Mouse (Mus musculus): ENCODE results near the gene Nisch.

Nisch gene

DNA sequence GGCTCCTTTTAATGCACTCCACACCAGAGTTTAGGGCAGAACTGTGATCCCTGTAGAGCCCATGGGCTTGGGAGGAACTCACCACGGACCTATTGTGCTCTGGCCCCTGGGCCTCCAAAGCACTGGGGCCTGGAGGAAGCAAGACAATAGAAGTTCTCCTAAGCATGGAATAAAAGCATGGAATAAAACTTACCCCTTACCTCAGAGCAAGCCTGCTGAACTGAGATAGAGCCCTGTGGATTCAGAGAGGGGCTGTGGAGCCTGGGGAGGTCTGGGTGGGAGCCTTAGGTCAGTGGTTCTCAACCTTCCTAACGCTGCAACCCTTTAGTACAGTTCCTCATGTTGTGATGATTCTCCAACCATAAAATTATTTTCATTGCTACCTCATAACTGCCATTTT lies at the start of gene Nisch:
TSS of gene Nisch (minus strand) at position 101 of the 400 bp plus-strand sequence.
- DNase-seq (ENCODE audit: low spot score): no peak

DNA sequence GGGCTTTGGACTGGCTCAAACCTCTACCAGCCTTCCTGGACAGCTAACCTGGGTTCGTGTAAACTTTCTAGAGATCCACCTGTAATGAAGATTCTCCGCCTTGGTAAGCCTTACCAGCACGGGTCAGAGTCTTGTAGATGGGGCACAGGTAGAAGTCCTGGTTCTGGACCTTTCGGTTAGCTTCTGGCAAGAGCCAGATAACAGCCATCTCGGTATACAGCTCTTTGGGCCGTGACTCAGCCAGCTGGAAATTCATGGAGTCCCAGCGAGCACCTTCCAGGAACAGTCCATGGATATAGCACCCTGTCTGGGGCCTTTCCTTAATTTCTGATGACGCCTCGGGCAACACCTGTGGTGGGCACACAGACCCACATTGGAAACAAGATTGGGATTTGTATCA lies 44.2 kb upstream of the Nisch start:
- DNase-seq (ENCODE audit: low spot score): no peak

DNA sequence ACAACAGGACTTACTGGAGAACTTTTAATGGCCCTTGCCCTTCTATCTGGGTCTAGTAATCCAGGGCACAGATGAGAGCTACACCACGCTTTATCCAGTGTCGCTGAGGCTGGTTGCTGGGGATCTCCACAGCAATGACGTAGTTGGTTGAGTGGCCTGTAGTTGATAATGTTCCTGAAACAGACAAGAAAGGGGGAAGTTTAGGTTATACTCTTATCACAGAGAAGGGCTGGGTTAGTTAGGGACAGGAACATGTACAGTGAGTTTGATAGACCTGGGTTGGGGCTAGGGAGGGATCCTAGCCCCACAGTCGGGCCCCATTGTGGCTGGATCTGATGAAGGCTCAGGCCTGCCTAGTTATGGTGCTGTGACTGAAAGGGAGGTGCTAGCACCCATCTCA lies 43.6 kb upstream of the Nisch start:
- no peak for DNase-seq (ENCODE audit: low spot score)

DNA sequence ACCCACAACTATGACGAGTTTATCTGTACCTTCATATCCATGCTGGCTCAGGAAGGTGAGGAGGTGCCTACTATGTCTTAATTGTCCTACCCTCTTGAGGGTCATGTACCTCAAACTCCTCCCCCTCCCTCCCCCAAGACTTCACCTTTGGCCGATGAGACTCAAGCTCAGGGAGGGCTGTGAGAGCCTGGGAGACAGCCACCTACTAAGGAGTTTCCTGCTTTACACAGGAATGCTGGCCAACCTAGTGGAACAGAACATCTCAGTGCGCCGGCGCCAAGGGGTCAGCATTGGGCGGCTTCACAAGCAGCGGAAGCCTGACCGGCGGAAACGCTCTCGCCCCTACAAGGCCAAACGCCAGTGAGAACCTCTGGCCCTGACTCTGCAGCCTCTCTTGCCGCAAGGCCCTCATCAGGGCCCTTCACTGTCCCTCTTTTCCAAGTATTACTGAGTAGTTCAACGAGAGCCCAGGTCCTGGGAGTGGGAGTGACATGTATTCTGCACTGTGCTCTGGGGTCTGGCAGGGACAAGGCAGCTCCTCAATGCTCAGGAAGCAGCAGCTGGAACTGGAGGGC lies 41.8 kb upstream of the Nisch start:
- DNase-seq (ENCODE audit: low spot score): no peak

DNA sequence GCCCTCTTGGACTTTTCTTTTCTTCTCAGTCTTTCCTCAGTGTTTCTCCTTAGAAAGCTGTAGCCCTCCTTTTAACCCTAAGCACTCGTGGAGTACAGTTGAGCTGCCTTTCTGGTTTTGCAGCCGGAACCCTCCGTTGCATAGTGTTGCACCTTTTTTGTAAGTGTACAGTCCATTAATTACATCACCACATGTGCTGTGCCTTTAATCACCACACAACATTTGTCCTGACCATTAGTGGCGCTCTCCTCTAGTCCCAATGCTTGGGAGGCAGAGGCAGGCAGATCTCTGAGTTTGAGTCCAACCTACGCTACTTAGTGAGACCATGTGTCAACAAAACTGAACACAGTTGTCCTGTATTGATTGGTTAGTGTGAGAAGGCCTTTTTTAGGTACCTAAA lies 35.3 kb upstream of the Nisch start:
- DNase-seq (ENCODE audit: low spot score): no peak

DNA sequence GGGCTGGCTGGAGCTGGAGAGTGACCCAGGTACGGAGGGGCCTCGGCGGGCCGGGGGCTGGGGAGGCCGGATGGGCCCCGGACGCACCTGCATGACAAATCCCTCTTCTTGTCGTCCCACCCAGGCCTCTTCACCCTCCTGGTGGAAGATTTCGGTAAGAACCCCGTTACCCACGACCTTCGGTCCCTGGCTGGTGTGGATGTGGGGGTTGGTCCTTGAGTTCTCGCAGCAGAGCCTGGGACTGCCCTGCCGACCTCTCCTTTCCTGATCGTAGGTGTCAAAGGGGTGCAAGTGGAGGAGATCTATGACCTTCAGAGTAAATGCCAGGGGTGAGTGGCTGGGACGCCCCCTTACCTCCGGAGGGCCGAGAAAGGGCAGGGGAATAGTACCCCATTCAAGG lies 34.9 kb upstream of the Nisch start:
- no peak for DNase-seq (ENCODE audit: low spot score)

DNA sequence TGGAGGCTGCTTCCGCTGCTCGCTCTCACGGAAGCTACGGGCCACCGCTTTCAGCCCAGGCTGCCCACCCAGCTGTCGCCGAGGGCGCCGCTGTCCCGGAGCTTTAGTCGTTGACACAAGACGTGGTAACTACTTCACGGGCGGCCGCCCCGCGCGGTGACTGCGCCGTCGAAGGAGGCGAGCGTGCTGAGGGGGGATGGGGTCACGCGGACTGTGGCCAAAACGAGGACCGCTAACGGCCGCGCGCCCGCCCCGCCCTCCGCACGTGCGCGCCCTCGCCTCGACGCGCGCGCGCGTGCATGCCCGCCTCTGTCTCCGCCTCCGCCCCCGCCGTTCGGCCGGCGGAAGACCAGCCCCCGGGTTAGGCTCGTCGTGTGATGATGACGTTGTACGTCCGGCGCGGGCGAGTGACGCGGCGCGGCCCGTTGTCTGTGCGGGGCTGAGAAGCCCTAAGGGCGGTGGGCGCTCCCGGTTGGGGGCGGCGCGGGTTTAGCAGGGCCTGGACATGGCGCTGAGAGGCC lies 34.4 kb upstream of the Nisch start, which contains the start of the genes Phf7 and Bap1:
TSS of gene Phf7 (minus strand) at position 234 of the 521 bp plus-strand sequence.
TSS of gene Bap1 (plus strand) at position 367 of the 521 bp plus-strand sequence.
- DNase-seq (ENCODE audit: low spot score): peak; percentile 95

DNA sequence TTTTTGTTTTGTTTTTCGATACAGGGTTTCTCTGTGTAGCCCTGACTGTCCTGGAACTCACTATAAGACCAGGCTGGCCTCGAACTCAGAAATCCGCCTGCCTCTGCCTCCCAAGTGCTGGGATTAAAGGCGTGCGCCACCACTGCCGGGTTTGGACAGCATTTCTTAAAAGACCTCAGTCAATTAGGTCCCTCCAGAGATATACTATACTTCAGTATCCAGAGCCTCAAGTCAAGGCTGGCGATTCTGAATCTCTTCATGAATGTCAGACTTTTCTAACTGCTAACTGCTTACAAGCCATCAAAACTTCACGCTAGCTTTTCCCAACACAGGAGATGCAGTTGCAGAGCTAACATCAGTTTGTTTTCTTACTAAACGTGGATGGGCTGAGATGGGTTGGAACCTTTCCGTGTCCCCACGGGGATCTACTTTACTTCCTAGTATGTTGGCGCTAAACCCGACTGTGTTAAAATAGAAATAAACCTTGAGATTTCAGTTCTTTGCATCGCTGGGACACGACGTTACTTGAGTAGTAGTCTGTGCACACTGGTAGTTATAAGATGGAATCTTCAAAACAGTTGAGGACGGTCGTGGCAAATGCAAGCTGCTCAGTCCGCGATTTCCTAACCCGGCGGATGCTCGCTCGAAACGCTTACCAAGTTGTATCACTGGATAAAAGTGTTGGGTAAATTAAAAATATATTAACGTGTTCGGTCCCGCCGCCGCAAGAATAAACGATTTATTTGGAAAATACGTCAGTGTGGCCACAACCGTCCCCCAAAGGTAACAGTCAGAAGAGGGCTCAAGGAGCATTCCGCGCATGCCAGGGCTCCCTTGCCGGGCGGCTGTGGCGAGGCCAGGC lies 33.7 kb upstream of the Nisch start:
- no peak for DNase-seq (ENCODE audit: low spot score)

DNA sequence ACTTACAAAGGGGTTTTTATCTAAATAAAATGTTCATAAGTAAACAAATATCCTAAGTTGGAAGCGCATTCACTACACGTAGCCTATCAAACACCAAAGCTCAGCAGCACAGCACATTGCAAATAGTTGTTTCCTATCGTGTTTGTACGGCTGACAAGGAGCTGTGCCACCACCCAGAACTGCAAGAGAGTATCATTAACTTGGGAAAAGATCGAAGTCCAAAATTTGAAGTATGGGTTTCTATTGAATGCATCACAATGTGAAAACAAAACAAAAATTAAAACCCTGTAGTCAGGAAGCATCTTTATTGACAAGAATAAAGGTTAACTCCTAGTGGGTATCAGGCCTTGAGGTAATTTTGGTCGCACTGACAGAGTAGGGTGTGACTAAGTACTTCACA lies 31.6 kb upstream of the Nisch start:
- DNase-seq (ENCODE audit: low spot score): no peak

DNA sequence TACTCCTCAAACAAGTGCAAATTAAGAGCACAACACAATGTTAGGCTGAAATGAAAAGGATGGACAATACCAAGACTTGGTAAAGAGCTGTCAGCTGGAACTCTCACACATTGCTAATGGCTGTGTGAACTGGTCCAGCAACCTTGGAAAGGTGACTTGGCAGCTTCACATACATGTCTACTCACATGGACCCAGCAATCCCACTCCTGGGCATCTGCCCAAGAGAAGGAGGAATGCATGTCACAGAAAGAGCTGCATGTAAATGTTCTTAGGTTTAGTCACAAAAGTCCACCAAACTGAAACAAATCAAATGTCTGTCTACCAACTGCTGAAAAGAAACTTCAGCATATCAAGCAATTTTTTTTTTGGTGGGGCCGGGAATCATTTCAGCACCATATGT lies 29.2 kb upstream of the Nisch start:
- no peak for DNase-seq (ENCODE audit: low spot score)

DNA sequence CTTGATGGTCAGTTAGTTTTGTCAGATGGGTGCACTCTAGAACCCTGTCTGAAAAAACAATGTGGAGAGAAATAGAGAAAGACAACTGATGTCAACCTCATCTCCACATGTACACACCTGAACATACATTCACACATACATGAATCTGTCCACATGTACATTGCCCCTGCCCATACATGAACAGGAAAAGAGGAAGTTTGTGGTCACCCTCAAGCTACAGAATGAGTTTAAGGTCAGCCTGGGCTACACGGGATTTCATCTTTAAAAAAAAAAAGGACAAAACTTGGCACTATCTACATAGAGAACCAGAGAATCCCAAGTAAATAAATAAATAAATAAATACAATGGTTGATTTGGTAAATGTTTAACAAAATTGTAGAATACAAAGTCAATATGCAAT lies 28.0 kb upstream of the Nisch start:
- DNase-seq (ENCODE audit: low spot score): no peak

DNA sequence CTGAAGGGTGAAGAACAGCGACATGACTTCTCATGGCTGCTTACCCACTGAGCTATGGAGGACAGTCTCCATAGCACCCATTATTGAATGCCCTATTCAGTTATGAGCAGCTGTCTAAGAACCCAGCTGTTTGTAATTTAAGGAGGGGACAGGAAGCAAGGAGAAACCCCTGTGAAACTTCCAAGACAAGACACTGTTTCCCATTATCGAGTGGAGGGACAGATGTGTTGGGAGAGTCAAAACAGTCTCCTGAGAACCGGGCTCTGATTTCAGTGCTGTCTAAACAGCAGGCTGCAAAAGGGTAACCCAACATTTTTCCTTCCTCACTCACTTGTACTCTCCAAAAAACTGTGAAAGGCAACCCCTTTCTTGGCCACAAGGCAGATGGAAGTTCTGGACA lies 23.8 kb upstream of the Nisch start:
- DNase-seq (ENCODE audit: low spot score): no peak

DNA sequence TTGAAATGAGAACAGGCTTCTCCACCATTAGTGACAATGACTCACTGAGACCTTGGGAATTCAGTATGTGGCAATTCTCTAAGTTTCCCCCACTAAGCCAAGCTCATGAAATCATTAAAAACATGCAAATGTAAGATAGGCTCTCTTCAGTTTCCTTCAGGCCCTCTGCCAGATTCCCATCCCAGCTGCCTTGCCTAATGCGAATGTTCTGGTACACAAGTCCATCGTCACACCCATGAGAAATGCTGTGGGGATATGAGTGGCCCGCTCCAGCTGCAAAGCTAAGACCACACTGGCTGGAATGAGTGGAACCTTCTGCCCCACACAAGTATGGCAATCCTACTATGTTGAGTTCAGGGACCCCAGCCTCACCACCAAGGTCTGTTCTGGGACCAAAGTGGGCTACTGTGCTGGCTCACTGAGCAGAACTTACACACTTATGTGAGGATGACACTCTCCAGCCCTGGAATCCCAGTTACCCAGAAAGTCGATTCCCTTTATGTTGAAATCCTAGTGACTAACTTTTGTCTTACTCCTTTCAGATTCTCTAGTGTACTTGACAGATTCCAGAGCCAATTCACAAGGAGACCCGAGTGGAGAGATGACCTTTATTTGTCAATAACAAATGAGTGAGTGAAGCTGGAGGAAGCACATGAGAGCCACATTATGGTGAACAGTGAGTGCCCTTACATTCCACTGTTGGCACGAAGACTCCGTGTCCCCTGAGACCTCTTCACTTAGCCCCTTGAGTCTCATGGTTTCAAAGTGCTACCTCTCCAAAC lies 20.5 kb upstream of the Nisch start:
- no peak for DNase-seq (ENCODE audit: low spot score)

DNA sequence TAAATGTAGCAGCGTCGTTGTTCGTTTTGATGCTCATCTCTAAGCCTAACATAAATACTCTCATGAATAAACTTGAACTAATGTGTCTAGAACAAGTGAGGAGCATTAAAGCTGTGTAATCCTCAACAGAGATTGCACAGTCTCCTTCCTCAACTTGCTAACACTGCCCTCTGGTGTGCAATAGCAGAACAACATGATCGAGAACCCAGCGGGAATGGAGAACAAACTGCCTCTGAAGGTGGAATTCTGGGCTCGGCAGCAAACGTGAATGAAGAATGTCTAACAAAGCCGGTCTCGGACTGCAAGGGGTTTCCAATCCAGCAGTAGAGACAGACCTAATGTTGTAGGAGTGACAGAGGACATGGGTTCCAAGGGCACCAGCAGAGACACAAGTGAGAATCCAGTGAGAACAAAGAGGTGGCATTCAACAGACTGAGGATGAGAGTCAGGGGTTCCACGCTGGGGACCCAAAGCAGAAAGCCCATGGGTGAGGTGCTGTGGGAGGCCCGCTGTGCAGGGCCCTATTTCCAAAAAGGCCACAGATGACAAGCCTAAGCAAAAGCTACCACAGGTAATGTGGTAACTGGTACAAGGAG lies 17.3 kb upstream of the Nisch start:
- DNase-seq (ENCODE audit: low spot score): peak; percentile 94

DNA sequence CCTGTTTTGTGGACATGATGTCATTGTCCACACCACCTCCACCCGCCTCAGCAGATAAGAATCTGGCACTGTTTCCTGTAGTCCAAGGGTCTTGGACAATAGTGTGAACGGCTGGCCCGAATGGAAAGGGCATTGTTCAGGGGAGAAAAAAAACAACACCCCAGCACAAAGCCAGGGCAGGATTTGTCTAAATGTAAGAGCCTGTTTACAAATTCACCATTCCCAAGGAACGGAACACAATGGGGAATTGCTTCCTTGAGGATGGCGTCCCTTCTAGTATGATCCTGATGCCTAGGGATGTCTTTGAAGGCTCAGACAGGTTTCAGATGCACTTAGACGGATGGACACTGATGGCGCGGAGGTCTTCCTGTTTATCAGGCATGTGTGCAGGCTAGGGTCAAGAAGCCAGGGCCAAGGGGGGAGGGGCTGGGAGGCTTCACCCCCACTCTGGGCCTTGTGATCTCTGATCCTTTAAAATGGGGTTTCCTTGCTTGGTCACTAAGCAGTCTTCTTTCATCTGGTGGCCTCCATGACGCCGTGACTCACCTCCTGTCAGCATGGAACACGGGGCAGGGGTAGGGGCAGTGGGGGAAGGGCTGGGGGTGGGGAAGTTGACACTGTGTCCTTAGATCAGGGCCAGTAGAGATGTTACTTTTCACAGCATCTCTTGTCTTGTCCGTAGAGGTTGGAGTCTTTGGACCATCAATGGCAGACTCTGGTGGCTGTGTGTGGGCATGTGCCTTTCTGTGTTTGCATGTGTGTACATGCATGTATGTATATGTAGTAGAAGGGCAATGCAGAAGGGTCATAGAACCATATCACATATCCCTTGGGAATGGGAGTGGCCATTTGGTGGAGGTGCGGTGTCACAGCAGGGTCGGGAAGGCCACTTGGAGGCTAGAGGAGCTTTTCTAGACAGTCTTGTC lies 16.6 kb upstream of the Nisch start:
- no peak for DNase-seq (ENCODE audit: low spot score)

DNA sequence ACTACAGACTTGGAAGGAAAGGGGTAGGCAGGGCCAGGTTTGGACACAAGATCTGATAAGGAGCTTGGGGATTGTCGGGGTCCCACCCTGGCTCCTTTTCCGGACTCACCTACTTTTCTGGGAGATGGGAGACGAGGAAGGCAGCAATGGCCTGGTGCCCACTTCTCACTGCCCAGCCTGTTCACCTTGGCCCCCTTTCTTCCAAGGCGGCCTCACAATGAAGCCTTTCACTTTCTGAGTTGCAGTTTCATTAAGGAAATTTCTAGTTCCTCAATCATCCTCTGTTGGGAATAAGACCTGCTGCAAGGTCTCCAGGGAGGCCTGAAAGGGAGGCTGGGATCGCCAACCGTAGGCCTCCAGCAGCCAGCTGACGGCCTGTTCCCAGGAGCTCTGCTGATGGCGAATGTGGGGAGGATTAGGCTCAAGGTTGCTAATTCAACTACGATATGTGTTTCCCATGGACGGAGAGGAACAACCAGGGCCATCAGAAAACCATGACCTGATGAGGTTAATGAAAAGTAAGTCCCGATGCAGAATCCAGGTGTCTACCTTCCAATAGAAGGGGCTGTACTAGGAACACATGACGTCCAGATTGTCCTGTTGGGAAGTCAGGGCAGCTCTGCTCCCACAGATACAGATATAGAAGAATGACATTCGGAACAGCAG lies 15.8 kb upstream of the Nisch start:
- DNase-seq (ENCODE audit: low spot score): no peak

DNA sequence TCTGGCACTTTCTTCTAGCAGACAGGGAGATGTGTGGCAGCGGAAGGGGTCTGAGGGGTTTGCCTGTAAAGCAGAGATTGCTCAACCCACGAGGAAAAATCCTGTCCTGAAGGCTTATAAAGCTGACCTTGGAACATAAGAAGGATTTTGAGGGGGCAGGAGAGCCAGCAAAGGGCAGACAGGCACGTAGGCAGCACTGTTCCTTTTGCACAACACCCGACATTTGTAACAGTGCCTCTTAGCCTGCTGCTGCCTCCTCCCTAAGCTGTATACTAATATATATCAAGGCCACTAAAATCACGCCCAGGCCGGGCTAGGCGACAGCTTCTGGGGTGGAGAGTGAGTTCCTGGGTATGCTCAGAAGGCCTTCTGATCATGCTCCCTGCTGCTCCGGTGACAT lies 13.7 kb upstream of the Nisch start:
- DNase-seq (ENCODE audit: low spot score): no peak

DNA sequence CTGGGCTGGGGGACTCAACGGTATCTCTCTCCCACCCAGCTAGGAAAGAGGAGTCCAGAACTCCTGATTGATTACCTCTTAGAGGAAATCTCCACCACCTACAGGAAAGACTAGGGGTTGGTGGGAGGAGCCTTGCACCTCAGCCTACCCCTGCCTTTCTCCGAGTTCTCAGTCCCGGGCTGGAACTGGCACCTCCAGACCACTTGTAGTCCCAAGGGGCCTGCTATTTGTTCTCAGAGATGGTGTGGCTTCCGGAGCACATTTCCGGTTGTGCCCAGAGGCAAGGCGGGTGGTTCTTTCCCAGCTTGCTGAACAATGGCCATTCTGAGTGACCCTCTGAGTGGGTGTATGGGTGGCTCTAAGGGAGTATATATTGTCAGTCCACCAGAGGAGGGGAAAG lies 11.5 kb upstream of the Nisch start:
- DNase-seq (ENCODE audit: low spot score): no peak

DNA sequence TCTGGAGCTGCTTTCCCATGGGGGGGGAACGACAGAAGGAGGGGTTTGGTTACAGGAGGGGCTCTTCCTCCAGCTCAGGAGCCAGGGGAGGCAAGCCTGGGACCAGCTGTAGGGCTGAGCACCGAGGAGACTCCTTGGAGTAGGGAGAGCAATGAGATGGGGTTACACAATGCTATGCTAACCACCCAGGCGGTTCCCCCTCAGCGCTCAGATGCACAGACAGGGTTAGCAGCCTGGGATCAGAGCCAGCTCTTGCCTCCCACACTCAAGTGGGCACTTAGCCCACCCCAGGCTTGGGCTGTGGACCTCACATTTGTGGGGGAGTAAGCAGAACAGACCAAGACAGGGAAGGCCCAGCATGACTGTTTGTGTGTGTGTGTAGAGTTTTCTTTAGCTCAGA lies 10.2 kb upstream of the Nisch start:
- no peak for DNase-seq (ENCODE audit: low spot score)

DNA sequence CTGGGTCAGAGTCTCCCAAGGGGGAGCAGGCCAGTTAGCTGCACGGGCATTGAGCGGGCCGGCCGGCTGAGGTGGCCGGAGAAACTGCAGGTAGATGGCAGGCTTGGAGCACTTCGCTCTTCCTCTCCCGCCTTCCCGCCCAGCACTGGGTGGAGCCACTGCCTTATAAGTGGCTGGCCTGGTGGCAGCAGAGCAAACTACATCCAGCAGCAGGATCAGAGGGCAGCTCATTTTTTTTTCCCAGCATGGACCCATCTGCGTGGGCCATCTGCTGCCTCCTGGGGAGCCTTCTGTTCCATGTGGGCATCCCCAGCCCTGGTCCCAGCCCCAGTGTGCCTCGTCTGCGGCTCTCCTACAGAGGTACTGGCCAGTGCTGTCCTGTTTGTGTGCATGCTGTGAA lies 920 bp upstream of the Nisch start, which contains the start of gene Sema3g:
TSS of gene Sema3g (plus strand) at position 195 of the 400 bp plus-strand sequence.
- DNase-seq (ENCODE audit: low spot score): peak; percentile 77

All from embryo, embryonic 10.5 days (tissue).